Mouse (Mus musculus) adrenal gland, adult 2 months (tissue): ENCODE measurements around the gene Npas3. TPM values are rescaled to one million over a fixed set of nuclear protein-coding genes. Genes with fewer than 3 reads are reported as not detected.
A peak's percentile ranks its signal among the peaks of the same experiment; 100 is the strongest.

ENCODE experiments used
- DNase-seq: peaks from one replicate; pipeline ENCODE4 v3.0.0; 2021
- polyA plus RNA-seq: library from polyadenylated mRNA; depleted of rRNA; stranded (reverse); fragments of >200 nt; gene quantifications from 2 replicates; pipeline ENCODE4 v1.2.3, GENCODE M21; 2012
- total RNA-seq, 2 experiments: library from RNA; stranded (reverse); gene quantifications; 2 replicates each; pipeline ENCODE4 v1.2.3; 2021

Npas3 gene
- total and polyA plus RNA-seq, 3 experiments: 0.98 to 4.4 (median 2.1) TPM

DNA sequence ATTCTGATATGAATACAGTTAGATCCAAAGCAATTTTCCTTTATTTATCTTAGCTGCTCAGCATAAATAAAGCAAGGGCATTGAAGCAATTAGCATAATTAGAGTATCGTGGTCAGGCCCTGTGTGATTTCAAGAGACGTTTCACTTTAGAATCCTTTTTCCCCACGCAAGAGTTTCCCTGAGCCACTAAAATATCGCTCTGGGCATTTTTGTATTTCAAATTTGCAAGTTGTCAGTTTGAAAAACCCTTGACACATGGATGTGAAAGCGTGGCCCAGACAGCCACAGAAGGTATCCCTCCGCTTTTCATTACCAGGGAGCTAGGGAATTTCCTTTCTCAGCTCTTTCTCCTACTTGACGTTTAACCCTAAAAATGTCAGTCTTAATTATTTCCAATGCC is 553.9 kb downstream of the Npas3 start:
- no peak for DNase-seq

DNA sequence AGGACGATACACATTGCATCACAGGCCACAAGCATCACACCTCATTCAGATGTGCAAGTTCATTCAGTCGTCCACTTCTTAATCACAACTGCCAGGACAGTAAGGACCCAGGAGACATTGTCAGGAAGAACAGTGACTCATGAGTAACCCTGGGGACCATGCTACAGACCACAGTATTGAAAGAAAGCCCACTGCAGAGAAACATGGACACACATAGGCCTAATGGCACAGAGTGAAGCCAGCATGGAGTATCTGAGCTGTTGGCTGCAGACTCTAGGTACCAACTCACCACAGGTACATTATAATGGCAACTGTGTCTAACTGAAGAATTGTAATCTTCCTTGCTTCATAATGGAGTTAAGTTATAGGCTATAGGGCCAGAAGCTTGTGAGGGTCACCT is 561.6 kb downstream of the Npas3 start:
- no peak for DNase-seq

DNA sequence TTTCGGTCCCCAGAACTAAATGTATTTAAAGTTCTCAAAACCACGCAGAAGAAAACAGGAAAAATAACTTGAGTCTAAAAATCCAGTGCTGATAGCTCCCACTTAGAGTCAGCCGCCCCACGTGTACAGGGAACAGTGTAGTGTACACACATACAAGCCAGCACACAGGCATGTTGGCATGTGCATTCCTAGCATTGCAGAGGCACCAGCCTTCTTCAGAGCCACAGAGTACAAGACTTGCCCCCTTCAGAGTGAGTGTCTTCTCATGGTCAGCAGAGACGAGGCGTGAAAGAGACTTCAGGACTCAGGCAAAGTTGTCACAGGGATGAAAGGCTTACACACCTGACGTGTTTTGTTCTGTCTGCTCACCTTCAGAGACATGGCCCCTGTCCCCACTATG is 565.8 kb downstream of the Npas3 start:
- no peak for DNase-seq

DNA sequence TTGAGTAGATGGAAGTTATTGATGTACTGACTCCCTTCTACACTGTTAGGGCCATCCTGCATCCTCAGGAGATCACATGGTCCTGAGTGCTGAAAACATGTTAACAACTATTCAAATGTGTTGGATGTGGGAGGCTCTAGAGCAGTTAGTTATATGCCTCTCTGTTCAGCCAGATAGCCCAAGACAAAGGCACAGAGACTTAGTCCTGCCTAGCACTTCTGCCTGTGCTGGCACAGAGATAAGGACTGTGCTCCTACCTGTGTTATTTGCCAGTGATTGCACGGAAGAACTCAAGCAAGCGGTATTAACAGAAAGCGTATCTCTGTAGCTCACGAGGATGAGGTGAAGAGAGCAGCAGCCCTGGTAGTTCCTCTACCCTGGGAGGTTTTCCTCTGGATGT is 571.5 kb downstream of the Npas3 start:
- DNase-seq: no peak

DNA sequence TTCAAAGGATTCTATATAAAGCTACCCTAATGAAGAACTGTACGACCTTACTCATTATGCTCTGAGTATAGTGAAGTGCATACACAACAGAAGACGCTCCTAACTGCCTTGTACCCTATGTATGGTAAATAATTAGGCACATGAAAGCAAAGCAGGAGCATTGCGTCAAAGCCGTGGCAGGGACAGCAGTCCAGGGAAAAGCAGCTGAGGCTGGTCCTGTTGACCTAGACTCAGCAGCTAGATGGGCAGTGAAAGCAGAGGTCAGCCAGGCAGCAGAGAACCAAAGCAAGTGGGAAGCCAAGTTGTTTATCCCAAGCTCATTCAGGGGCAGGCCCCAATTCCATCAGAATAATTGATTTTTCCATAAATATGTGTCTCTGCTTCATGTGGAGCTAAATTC is 574.4 kb downstream of the Npas3 start:
- no peak for DNase-seq

DNA sequence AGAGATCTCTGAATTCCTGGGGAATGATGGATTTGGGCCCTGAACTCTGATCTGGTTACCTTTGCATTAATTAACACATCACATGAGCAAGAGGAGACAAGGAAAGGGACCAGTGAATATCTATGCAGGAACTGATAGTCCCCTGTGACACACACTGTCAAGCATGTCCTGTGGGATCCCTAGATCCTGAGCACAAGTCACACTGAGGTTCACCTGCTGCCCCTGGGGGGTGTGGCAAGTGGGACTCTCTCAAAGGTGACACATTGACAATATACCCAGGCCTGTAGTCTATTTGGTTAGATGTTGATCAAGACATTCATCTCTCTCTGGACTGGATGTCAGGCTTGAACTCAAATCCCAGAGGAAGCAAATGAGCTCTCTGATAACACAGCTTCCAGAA is 576.8 kb downstream of the Npas3 start:
- DNase-seq: no peak

DNA sequence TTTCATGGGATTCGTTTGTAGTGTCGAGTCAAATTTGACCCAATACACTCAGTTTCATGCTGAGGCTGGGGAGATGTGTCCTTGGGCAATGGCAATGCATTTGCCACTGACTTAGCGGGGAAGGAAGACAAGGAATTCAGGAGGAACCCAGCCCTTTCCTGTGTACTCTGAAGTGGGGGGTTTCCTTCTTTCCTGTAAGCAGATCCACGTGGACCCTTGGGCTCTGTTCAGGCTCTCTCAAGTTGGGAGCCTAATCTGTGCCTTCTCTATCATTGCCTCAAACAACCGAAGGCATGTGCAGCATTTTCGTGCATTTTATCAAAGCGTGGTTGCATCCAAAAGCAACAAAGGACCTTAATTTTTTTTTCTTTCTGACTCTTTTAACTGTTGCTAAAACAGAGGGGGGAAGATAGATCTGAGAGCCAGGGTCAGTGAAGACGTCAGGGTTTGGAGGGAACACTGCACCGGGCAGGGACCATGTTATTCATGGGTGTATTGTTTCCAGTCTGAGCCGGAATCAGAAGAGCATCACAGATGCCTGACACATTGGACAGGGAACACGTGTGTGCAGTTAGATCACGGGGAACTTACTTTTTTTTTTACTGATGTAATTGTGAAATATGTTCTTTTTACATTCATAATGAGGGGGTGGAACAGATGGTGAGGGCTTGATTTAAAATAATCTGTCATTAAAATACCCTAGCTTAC is 577.6 kb downstream of the Npas3 start:
- no peak for DNase-seq

DNA sequence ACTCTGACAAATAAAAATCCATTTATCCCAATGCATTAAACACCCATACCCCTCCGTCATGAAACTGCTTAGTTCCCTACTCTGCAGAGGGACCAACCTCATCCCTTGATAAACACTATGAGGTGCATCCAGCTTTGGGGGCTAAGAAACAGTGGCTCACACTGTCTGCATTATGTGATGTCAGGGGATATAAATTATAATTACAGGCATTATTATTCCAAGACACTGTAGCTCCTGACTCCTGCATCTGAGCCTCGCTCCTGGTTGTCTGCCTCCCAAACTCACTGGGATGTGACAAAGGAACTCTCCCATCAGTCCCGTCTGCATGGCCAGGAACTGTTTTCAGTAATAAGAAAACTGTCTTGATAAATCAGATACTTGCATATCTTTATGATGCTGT is 578.3 kb downstream of the Npas3 start:
- DNase-seq: no peak

DNA sequence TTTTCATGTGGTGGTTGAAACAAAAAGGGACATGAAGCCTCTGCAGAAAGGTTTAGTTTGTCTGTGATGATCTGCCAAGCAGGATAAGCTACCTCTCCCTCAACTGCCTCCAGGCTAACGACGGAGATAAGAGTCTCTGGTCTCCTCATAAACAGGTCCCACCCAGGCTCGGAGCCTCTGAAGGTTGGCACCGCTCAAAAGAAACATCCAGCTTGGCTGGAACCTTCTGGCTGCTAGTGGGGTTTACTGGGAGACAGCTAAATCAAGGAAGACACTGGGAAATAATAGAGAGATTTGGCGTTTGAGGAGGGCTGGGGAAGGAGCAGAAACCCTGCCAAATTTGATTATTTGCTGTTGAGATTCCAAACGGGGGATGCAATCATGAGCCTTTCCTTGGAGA is 584.1 kb downstream of the Npas3 start:
- DNase-seq: no peak

DNA sequence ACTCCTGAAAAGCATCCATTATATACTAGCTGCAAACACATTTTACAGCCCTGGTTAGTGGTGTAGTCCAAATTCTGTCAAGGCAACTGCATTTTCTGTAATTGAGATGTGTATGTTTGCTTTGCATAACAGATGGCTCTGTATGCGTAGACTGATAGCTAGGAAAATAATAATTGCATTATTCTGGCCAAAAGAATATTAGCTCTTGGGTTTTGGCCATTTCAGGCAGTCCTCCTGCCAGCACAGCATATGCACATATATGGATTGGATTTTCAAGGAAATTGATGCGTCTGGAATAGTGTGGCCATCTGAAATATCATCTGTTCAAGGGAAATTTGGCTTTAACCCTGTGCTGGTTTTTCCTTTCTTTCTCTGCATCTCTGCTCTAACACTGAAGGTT is 584.9 kb downstream of the Npas3 start:
- DNase-seq: no peak

DNA sequence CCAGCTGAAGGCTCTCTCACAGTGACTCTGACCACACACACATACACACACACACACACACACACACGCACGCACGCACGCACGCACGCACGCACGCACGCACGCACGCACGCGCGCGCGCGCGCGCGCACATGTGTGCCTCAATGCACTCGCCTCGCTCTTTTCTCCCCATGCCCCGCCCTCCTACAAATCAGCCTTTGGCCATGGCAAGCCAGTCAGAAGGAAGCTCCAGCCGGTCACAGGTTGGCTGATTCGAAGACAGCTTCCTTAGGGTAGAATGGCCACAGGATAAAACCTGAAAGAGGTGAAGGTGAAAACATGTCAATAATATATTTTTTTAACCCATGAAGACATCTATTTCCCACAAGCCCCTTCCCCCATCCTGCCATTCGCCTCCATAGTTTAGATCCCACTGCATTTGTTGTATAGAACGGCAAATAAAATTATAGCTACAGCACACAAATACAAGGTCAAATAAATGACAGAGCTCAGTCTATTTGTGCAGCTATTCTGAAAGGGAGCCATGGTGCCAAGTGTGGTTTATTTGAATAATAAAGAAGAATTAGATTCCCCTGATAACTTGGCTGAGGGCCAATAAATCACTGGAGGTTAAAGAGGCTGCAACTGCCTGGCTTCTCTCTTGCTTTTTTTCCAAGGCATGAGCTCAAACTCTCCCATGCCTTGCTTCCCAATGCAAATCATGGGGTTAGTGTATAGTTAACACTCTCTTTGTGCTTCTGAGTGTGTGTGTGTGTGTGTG is 587.7 kb downstream of the Npas3 start:
- no peak for DNase-seq

DNA sequence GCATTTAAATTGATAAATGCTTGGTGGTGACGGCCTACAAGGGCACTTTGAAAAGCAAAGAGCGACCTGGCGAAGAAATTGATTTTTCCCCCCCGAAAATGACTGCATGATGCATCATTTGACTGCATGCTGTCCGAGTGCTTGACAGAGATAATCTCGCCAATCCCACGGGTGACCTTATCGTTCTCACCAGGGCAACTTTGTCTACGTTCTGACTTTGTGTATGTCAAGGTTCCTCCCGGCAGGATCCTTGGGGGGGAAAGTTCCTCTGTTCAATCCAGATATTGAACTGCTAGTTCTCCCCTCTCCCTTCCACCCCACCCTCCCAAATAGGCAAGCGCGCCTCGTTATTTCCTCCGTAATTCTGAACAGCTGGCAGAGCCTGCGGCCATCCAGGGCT is 588.9 kb downstream of the Npas3 start:
- DNase-seq: no peak

DNA sequence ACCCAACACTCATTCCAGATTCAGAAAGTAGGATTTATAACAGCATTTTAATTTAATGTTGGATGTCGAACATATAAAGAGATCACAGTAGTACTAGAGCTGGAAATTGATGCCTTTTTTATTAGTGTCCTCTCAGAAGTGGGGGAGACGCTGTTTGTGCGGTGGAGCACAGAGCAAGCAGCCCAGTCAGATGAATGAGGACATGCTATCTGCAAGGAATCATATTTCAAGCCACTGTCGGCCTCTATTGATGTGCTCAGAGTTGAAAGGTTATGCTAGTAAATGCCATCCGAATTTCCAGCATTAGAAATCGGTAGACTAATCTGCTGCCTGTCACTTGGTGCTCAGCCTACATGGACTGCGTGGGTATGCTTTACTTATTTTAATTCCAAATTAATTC is 590.1 kb downstream of the Npas3 start:
- peak; percentile 51 for DNase-seq

DNA sequence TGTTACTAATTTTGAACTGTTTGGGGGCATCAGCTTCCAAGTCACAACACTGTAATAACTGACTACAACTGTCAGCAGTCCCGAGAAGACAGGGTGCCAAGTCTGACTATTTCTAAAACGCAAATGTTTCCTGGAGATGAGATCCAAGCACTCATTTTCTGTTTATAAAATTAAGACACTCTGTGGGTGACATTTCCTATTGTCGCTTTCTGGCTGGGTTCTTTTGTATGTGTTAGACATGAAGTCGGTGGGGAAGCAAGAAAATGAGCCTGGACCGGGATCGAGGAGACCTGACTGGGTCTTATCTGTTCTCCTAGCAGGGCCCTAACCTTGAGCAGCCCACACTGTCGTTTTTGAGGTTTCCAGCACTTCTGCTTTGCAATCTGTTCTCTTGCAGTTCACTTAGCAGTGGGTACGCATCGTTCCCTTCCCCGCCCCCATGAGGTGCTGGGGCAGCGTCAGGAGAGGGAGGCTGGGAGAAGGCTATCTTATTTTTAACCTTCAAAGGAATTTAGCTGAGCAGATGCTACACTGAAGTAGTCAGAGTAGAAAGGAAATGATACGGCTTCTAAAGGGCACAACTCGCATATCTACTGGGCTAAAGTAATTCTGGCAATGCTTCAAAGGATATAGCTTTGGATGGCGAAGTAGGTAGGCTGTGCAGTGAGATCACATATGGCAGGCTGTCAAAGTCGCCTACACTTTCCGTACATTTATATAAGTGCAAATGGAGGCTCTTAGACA is 593.6 kb downstream of the Npas3 start:
- peak; percentile 71 for DNase-seq

DNA sequence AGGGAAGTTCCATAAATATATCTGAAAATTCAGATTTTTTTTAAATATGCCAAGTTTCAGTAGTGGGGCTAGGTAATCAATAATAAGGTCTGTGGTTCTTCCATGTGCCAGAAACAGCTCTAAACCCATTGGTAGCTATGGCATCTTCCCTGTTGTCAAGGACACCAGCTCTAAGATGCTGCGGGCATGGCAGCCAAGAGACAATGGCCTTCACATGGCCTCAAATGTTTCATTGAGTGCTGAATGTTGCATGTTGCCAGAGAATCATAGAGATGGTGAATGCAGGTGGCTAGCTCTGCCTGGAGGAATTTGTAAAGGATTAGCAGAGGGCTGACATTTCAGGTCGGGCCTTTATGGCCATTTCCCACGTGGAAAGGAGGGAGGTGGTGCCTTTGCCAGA is 595.1 kb downstream of the Npas3 start:
- DNase-seq: no peak

DNA sequence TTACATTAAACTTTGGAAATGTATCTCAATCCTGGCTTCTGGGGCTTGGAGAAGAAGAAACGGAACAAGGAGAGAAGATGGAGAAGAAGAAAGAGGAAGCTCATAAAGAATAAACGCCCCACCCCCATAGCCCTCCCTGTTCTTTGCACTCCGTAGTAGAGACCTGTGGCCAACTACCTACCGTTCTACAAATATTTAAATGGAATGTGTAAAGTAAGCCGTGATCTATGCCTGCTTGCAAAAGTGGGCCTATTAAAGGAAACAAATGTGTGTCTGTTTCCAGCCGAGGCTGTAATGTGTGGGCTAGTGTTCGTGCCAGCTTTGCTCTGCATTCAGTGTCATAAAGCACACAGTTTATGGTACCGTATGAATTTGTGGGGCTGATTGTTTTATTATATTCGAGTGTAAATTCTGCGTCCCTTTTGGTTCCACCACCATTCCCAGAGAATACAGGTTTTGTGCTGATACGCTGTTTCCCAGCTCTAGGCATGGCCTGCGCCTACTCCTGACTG is 597.7 kb downstream of the Npas3 start:
- DNase-seq: no peak

DNA sequence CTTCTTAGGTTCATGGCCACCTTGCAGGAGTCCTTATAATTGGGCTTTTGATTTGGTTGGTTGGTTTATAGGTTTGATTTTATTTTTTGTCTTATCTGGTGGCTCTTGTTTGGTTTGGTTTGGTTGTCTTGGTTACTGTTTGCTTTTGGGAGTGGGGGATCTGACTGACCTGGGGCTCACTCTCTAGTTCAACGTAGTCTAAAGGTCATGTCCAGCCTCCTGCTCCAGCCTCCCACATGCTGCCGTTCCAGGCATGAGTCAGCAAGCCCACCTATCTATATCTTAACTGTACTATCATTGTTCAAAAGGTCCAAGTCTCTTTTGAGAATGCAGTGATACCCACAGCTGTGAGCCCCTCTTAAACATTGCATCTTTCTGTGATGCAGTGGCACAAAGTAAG is 600.8 kb downstream of the Npas3 start:
- no peak for DNase-seq

DNA sequence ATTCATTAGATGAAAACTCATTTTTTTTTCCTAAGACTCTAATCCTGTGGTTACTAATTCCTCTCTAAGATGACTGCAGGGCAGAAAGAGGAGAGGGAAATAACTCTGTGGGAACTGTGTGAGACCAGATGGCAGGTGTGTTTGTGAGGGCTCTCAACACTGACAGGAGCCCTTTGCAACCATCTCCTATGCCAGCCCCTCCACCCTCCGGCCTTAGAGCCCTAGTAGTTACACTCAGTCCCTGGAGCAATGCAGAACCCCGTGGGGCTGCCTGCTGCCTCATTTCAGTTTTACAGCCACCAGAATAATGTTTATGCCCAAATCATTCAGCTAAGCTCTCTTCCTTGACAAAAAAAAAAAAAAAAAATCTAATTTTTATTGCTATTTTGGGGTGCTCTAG is 604.0 kb downstream of the Npas3 start:
- no peak for DNase-seq

DNA sequence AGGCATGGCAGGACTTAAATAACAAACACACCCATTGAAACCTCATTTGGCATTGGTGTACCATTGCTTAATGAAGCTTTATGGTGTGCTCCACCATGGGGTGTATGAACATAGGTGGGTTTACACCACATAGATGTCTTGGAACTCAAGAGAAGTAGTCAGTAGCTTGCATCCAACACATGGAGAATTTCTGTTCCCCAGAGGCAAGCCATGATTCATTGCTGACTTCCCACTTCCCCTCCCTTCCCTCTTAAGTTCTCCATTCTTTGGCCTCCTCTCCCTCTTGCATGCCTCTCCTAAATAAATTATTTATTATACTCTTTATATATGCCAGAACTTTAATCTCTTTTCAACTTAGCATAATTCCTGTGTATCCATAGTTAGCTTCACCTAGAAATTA is 611.7 kb downstream of the Npas3 start:
- DNase-seq: no peak

DNA sequence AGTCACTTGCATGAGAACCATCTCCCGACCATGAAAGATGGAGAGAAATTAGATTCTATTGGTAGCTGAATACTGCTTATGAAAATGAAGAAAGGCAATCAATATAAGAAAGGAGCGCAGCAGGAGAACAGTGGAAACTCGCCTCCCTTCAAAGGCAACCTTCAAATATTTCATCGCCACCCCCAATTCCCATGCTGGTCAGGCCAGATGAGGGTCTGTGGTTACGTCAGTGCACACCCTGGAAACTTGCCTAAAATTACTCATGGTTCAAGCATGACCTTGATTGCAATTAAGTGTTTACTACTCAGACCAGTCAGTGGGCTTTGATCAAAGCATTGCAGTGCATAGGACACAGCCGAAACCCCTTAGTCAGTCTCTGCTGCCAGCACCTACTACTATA is 613.8 kb downstream of the Npas3 start:
- no peak for DNase-seq

DNA sequence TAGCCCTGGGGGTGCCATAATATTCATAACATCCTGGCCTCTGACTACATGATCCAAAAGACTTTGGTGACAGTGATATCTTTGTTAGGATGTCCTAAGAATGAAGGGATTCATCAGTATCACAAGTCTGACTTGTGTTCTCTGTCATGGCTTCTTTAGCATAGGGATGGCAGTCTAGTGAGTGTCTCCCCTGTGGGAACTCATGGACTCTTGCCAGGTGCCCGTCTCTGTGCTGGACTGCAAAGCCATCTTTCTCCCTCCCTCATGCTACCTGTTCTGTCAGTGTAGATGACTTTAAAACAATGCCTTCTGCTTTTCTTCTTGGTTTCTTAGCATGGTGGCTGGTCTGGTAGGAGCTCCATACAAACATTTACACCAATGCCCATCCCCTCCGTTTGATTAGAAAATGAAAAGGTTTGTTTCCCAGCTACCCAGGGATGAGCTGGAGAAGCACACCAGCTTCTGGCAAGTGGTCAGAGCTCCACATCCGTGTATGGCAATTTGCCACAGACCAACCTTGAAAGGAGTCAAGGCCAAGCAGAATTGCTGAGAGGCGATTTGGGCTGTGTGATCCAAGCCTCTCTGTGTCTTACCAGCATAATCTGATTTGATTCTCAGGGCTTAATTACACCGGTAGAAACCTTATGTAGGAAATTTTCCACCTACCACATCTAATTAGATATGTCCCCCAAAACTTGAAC is 616.1 kb downstream of the Npas3 start:
- peak; percentile 80 for DNase-seq

DNA sequence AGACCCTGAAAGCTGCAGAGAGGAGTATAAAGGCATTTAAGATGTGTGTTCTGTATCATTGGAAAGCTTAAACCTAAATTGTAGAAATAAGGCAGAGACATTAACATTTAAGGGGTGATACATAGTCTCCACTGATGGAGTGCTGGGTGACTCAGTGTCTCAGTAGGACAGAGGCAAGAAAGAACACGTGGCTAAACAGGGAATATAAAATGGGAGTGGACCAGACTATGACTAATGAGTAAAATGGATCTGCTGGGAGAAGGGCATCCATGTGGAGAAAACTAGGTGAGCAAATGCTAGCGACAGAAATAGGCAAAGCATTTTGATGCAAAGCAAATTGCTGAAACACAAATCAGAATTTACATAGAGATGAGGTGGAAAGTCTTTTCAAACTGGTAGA is 617.2 kb downstream of the Npas3 start:
- DNase-seq: peak; percentile 26
